Mouse (Mus musculus): ENCODE measurements at regions not wholly inside any gene's neighbourhood (a gene's known extent, or its start where the extent isn't known, plus 50 kb on each side); places are given as distances from the start of the nearest gene placed in this dataset.
A peak's percentile ranks its signal among the peaks of the same experiment; 100 is the strongest.

DNA sequence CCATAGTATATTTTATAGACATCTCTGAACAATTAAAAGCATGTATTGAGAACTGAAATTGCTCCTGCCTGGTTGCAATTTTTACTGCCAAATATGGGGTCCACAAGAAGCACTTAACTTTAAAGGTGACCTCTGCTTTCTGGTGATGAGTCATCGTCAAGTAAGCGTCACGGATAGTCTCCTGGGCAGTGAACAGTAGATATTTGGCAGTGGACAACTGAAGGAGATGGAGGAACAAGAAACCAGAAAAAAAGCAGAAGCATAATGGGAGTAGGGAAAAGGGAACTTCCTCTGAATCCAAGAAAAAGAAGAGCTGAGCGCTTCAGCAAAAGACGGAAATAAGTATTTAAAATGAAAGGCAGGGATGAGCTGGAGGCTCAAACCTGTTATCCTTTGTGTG is 199.3 kb downstream of the Sox4 start:
- no peak for DNase-seq (ENCODE audit: low read depth)

DNA sequence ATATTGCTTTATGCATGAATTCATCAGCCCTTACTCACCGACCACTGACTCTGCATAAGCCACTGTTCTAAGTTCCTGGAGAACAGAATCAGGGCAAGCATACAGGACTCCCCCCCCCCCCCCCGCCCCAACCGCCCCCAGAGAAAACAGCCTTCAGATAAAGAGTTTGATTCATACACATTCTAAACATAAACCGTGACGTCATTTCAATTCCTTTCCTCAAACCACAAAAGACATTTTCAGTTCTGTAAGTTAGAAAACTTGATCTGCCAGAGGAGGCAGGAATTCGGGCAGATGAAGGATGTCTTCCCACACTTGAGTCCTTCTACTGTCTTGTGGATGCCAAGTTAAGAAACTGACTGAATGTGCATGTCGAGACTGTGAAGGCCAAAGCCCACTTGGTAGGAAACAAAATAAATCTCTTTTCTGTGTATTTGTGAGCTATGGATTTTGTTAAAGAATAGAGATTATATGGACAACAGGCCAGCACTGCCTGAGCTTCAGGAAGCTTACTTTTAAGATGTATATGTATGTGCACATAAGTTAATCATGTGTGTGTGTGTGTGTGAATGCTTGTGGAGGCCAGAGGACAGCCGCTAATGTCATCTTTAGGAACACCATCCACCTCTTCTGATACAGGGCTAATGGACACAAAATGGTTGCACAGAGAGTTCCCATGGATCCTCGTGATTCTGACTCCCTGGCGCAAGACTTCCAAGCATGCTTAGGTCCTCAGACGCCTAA is 202.4 kb downstream of the Sox4 start:
- DNase-seq (ENCODE audit: low read depth), result no peak

DNA sequence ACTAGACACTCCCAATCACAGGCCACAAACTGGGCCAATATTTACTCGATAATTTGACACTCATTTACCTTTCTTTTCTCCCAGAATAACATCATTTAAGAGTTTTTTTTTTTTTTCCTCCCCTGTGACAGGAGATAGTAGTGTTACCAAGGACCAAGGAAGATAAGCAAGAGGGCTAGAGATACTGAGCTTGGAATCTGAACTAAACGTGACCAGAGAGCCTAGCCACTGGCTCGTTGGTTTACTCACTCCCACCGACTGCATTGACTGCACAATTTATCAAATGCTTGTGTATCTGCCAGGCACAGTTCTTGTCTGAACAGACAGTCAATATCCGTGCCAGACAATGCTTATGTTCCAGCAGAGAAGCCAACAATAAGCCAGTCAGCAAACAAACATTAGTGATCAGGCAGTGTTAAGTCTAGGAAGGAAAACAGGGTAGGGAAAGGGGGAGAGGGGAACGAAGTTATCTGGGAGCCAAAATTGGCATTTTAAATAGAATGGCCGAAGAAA is 213.3 kb downstream of the Sox4 start:
- DNase-seq (ENCODE audit: low read depth), result no peak

DNA sequence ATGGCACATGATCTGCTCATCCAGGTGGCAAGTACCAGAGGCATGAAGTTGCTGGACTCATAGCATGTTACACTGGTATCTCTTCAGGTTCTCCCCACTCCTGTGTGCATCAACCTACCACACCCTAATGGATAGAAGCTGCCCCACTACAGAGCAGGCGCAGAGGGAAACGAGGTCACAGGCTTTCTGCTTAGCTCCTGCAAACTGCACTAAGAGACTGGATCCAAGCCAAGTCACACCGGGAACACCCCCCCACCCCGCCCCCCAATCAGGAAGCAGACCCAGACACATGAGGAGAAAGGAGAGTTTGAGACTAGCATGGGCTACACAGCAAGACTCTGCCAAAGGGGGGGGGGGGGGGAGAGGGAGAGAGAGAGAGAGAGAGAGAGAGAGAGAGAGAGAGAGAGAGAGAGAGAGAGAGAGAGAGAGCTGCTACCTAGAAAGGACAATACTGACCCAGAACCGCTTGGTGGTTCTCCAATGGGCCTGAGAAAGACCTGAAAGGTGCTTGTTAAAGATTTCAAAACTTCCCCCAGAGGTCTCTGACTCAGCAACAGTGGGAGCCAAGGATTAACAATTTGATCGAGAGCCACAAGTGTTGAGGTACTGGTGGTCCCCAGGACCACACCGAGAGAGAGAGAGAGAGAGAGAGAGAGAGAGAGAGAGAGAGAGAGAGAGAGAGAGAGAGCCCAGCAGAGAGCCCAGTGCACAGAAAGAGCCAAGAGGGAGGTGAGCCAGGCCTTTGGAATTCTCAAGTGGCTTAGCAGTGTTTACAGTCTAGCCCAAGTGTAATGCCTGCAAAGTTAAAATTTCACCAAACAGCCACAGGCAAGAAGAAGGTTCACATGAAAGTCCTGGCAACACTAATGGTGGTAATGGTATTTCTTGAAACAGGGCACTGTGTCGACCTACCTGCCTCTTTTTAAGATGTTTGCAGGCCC is 215.1 kb downstream of the Sox4 start:
- DNase-seq (ENCODE audit: low read depth), result no peak

DNA sequence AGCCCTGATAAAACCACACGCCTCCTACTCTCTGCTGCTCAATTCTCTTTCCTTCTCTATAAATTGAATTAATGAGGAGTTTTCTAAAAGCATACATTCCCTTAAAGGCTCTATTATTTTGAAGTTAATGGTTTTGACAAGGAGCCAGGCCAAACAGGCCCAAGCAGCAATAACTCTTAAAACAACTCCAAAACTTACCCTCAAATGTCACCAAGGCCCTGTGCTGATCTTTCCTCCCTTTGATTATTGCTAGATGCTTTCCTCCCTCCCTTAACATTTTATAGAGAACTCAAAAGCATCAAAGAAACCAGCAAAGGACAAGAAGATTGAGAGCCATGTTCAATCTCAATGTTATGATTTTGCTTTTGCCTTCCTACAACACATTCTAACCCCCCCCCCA is 221.0 kb downstream of the Sox4 start:
- no peak for DNase-seq (ENCODE audit: low read depth)

DNA sequence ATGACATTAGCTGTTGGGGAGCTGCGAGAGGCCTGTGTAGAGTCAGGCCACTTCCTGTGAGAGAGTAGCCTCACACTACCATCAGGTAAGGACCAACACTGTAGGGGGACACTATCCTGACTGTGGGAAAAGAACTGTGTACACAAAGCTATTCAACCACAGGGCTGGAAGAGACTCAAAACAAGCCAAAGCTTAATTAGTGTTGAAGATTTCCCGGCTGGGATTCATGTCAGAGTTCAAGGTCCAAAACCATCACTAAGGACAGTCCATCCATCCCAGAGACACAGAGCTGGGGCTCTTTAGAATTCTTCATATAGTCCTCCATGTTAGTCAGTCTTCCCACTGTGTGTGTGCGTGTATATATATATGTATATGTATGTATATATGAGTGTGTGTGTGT is 221.5 kb downstream of the Sox4 start:
- DNase-seq (ENCODE audit: low read depth), result no peak

DNA sequence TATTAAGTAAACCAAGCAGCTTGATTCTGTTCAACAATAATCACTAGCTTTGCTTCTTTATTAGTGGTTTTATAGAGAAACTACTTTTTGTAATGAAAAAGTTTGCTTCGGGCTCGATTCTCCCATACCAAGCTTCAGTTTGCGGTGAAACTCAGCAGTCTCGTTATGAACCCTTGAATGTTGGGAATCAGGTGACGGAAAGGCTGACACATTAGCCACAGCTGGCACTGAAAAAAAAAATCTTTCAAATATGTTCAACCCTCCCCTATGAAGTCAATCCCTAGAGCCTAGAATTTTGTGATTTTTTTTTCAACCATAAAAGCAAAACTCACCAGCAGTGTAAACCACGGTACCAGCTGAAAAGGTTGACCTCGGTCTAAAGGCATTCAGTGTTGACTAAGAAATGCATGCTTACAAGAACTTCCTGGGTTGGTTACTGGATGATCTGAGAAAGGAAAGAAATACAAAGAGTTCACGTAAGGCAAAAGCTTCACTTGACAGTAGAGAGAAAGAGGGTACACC is 223.4 kb downstream of the Sox4 start:
- no peak for DNase-seq (ENCODE audit: low read depth)

DNA sequence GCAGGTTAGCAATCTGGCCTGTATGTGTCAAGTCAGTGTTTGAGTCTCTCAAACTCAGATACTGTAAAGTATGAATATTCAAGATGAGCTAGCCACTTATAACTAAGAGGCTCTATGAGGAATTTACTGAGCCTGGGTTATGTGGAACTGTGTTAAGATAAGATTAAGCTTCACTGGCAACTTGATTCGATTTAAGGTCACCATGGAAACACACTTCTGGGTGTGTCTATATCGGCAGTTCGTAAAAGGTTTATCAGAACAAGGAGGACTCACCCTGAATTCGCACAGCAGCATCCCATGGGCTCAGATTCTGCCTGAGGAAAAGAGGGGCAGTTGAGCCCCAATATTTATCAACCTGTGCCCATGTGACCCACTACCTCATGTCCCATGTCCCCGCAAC is 224.7 kb downstream of the Sox4 start:
- DNase-seq (ENCODE audit: low read depth), result peak; percentile 7

DNA sequence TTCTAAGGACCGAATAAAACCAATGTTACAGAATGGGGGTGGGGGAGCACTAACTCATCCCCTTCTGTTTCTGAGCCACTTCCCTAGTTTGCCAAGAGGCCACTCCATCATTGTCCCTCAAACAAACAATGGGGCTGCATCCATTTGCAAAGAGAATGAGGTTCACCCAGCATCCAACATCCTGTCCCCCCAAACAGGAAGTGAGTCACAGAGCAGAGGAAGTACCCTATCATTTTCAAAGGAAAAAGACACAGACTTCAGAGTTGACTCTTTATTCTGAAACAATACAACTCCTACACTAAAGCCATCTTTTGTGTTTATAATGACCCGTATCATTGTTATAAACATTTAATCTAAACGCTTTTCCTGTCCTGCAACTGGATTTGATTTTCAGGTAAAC is 229.2 kb downstream of the Sox4 start:
- DNase-seq (ENCODE audit: low read depth), result no peak

DNA sequence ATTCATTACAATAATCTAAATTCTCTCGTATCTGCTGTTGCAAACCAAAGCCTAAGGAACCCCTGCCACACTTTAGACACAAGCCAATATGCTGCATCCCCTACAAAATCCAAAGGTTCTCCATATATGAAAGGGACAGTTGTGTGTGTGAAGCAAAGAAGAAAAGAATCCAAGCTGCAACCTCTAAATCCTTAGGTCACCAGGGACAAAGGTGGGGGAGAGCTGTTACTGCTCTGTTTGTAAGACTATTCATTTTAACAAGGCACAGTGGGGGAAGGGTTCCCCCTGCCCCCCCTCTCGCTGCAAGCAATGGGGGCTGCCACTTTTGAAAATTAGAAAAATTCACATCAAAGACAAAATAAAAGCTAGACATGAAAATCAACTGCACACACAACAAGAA is 231.4 kb downstream of the Sox4 start:
- DNase-seq (ENCODE audit: low read depth), result no peak

DNA sequence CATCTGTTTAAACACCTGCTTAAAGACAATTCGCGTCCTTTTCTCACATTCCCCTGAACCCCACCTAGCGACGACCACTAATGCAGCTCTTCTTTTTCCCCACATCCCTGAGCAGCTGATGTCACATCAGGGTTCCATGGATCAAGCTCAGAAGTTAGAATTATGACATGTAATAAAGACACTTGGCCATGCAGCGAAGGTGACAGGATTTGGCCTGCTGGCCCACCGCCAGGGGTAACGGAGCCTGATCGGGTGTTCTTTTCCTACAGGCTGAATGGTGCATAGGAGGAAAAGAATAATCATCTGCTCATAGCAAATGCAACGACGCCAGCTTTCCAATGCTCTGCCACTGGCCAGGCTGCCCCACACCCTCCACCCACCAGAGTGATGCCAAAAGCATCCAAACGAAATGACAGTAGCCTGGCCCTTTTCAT is 231.9 kb downstream of the Sox4 start:
- DNase-seq (ENCODE audit: low read depth), result no peak

DNA sequence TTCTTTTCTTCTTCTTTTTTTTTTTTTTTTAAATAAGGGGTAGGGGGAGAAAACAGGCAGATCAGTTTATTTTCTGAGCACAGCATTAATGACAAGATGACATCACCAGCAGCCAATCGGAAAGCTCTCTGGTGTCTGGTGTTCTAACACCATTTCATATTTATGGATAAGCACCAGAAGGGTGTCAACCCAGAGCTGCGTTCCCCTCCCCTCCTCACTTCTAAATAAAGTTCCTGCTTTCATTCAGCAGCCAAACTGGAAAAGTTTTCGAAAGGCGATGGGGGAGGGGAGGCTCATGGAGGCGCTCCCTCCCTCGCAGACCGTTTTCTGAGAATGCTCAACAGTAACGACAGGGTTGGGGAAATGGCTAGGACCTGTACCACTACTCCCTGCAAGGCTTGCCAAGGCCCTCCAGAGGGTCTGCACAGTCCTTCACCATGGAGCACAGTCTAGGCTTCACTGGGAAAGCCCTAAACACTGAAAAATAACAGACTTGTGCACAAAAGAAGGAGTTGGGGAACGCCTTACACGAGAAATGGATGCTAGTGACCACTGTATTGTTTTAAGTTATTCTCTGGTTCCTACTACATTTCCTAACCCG is 232.8 kb downstream of the Sox4 start:
- DNase-seq (ENCODE audit: low read depth), result no peak

DNA sequence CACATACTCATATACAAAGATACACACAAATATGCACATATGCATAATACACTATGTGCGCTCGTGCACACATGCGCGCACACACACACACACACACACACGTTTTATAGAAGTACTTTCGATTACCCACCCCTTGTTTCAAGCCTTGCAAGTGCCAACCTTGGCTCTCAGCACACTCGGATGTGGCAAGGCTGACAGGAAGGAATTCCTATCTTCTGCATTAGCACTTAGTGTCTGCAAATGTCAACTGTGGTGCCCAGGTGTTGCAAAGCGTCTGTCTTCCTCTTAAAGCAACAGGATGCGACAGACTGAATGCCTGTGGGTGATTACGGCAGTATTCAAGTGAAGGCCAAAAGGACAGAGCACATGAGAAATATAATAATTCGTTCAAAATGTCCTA is 233.3 kb downstream of the Sox4 start:
- no peak for DNase-seq (ENCODE audit: low read depth)

DNA sequence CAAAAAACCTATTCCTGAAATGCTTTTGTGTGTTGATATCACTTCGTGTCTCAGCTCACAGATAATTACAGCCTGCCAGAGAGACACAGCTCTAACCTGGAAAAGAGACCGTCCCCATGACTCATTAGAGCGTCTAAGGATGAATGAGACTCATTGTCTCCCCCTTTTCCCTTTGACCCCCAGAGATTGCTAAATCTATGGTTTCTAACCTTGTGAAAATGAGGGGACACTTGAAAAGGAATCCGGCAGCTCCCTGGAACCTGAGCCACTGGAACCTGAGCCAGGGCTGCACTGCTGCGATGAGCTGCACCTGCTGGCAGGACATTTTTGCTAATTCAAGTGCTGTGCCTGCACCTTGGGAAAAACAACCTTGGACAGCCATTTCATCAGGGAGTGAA is 234.6 kb downstream of the Sox4 start:
- no peak for DNase-seq (ENCODE audit: low read depth)

DNA sequence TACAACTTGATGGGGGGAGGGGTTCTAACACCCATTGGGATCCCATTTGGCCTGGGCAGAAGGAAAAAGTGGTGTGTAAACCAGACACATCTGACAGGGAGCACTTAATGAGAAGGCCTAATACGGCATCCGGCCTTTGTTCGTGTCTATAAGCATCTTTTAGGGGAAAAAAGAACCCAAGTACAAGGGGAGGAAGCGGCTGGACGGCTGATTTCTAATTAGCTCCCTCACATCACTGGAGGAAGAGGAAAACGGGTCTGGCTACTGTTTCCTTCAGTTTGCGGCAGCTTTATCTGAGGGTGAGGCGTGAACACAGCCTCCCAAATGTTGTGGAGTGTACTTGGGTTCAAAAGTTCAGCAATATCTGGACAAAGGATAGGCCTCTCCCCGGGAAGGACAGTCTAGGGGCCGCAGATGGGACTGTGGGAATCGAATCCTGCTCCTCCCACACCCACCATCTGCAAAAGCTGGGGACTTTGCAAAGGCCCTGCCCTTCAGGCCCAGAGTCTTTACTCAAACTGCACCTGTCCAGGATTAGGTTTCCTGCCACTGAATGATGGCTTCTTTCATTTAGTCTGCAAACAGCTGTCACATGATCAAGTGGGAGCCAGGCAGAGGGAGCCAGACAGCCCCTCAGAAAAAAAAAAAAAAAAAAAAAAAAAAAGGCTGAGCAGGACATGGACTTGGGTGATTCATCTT is 235.2 kb downstream of the Sox4 start:
- DNase-seq (ENCODE audit: low read depth), result no peak

DNA sequence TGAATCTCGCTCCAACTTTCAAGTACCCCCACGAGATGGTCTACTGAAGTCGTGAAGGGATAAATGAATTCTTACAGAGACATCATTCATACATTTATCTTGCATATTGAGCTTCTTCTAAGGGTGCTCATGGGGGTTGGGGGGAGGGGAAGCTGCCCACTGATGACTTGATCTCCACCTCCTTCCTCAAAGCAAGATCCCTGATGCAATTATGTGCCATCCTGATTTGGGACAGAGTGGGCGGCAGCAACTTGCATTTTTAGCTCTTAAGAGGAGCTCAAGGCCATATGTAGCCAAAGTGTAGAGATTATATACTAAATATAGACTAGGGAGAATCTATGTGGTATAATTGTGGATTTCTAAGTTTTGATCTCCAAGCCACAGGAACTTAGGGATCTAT is 236.1 kb downstream of the Sox4 start:
- no peak for DNase-seq (ENCODE audit: low read depth)

DNA sequence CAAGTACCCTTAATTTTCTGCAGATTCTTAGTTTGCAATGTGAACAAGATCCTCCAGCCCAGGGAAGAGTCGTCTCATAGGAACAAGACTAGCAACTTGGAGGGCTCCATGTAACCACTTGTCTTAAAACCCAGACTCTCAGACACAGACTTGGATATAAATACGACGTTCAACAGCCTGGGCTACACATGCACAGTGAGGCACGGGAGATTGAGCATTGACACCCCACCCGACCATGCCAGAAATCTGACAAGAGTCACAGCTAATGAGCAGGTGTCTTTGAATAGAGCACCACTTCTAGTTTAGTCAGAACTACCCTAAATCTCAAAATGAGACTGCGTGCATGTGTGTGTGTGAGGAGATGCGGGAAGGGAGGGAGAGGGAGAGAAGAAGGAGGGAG is 243.5 kb downstream of the Sox4 start:
- no peak for DNase-seq (ENCODE audit: low read depth)

DNA sequence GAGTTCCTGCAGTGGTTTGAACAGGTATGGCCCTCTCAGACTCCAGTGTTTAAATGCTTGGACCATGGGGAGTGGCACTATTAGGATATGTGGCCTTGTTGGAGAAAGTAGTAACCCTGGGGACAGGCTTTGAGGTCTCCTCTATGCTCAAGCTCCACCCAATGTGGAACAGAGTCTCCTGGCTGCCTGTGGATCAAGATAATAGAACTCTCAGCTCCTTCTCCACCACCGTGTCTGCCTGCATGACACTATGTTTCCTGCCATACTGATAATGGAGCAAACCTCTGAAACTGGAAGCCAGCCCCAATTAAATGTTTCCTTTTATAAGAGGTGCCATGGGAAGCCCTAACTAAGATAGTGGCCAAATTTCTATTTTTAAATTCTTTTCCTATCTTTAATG is 252.2 kb downstream of the Sox4 start:
- DNase-seq (ENCODE audit: low read depth), result no peak

DNA sequence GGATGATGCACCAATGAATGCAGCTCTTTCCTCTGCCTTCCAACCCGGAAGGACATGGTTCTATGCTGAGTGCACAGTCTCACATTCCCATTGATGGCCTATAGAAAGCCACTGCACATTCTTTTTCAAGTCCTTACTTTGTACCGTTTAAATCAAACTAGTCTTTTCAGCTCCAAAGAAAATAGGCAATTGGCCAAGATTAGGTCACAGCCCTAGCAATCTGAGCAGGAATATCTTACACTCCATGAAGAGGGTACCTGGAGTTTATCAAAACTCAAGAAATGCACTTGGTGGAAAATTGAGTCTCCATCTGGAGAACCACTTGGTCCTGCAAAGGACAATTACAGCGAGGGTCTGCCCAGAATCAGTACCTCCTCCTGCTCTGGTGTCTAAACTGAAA is 253.4 kb downstream of the Sox4 start:
- no peak for DNase-seq (ENCODE audit: low read depth)

DNA sequence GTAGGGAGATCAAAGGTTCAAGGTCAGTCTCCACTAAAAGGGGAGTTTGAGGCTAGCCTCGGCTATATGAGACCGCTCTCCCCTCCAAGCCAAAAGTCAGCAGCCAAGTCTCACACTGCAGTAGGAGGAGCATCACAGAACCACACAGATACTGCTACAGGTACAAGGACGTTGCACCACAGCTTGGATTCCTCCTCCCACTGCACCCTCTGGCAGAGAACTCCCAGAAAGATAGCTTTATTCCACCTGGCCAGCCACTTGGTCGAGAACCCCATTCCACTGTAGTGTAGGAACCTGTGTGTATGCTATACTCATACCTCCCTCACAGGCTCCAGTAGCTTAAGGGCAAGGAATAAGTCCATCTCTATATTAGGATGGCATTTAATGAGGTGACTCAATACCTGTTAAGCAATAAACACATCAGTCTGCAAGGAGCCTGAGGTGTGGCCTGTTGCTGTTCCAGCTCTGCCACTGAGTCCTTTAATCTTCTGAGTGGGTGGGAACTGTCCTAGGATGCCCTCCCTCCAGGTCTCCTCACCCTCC is 254.0 kb downstream of the Sox4 start:
- no peak for DNase-seq (ENCODE audit: low read depth)

DNA sequence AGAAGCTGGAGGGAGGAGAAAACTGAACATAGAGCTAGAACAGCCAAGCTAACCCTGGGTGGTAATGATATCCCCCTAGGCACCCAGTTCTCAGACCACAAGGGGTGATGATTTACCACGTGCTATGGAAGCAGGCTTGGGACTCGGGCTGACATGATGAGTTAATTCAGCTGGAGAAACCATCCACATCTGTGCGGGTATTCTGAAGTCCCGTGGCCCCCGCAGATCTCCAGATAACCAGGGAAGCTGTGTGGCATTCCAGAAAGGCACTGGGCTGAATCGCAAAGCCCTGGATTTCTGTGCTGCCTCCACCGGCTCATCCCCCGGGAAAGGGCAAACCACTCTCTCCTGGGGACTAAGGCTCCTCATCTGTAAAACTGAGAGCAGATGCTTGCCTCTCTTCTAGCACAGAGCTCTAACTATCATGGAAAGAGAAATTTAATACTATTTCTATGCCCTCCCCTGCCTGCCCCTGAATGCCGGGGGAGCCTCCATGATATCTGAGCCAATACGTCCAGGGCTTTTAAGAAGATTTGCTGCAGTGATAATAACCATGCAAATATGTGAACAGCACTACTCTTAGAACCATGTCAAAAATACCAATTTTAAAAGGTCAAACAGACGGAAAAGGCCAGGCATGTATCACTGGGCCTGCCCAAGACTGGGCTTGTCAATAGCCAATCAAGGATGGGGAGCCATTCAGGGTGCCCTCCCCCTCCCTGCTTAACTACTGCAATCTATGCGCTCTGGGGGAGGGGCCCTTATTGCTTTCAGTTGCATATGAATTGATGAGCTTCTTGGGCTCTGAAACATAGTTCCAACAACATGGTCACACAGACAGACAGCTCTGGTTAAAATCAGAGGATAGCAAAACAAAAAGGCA is 255.5 kb downstream of the Sox4 start:
- DNase-seq (ENCODE audit: low read depth), result no peak

All from c-Kit-positive CD71-positive TER-119-negative erythroid progenitor cells, embryonic 14.5 days (primary cell).